Mouse (Mus musculus) CH12.LX (cell line): ENCODE data around the gene Afap1.

Experiments used
- BHLHE40 ChIP-seq: IDR thresholded peaks from 2 replicates; pipeline ENCODE4 v1.6.1; 2011; ENCODE audit warnings: mild to moderate bottlenecking, low read depth, low read length, improper control_type of control experiment
- CTCF ChIP-seq, 2 experiments: IDR thresholded peaks in 1 of 2; conservative IDR thresholded peaks in 1 of 2; 2 replicates each; pipeline ENCODE4 v1.5.1; 2011 to 2012; ENCODE audit warnings: low read depth in 2 of 2, low read length in 2 of 2, improper control_type of control experiment in 1 of 2, inconsistent platforms in 1 of 2, mild to moderate bottlenecking in 1 of 2, moderate library complexity in 1 of 2
- KAT2A ChIP-seq: IDR thresholded peaks from 2 replicates; pipeline ENCODE4 v1.6.1; 2012; ENCODE audit warnings: low read length, improper control_type of control experiment, inconsistent platforms; ENCODE audit not compliant: insufficient replicate concordance
- MAFK ChIP-seq: IDR thresholded peaks from 2 replicates; pipeline ENCODE4 v1.6.1; 2011; ENCODE audit warnings: low read length, improper control_type of control experiment; ENCODE audit not compliant: insufficient replicate concordance
- POLR2A ChIP-seq: IDR thresholded peaks from 2 replicates; pipeline ENCODE4 v1.6.1; 2011; ENCODE audit warnings: low read depth, mild to moderate bottlenecking, improper control_type of control experiment, low read length
- UBTF ChIP-seq: IDR thresholded peaks from 2 replicates; pipeline ENCODE4 v1.6.1; 2012; ENCODE audit warnings: low read depth, mild to moderate bottlenecking, inconsistent platforms, low read length, improper control_type of control experiment, moderate library complexity
- ZC3H11A ChIP-seq: IDR thresholded peaks from 2 replicates; pipeline ENCODE4 v1.6.1; 2012; ENCODE audit warnings: low read depth, mild to moderate bottlenecking, inconsistent platforms, low read length, improper control_type of control experiment

GRCm38 (mm10) chr5:35898114-35898513 is 5.0 kb downstream of the Afap1 start:
- no peak for TF ChIP-seq CTCF (conservative IDR thresholded peaks at IDR 0.05 in 1 of 2, IDR thresholded peaks at IDR 0.05 in 1 of 2; ENCODE audit: low read depth in 2 of 2, low read length in 2 of 2)
- no peak for TF ChIP-seq MAFK
- no peak for TF ChIP-seq POLR2A
- TF ChIP-seq BHLHE40 = no peak
- TF ChIP-seq KAT2A = no peak
- no peak for TF ChIP-seq ZC3H11A
- TF ChIP-seq UBTF = no peak
